Mouse (Mus musculus): ENCODE results near the gene Trim15.

Trim15 gene

GRCm38 (mm10) chr17:36869284-36869954 lies 2.4 kb upstream of the Trim15 start, which contains the start of gene Trim10:
Gene Trim10, plus strand, starts transcription at chr17:36869574.
- peak; percentile 92 for DNase-seq

DNA sequence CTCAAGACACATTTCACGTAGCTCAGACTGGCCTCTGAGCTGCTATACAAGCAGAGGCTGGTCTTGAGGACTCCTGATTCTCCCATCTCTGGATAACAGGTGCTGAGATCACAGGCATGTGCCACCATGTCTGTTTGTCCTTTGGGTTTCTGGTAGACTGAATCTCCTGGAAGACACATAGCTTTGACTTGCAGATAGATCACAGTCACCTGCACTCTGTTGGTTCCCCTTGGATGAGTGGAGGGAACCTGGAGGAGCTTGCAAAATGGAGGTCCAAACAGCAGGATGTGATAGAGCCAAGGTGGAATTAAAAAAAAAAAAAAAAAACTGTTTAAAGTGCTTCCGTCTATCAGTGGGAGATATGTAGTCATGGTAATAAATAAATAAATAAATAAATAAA lies 1.8 kb upstream of the Trim15 start:
- no peak for DNase-seq

DNA sequence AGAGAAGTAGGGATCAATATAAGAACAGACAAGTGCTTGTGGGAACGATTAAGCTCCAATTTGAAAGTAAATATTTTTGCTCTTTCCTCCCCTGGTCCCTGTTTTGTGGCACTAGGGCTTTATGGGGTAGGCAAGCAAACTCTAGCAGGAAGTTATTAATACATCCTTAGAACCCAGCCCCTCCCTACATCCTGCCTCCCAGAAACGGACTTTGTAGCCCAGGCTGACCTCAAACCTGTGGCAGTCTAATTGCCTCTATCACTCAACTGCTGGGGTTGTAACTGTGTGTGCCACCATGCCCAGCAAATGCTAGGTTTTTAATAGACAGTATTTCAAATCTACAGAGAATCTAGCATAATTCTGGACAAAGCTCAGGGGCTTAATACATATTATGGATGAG lies 5.3 kb downstream of the Trim15 start:
- DNase-seq, result no peak

DNA sequence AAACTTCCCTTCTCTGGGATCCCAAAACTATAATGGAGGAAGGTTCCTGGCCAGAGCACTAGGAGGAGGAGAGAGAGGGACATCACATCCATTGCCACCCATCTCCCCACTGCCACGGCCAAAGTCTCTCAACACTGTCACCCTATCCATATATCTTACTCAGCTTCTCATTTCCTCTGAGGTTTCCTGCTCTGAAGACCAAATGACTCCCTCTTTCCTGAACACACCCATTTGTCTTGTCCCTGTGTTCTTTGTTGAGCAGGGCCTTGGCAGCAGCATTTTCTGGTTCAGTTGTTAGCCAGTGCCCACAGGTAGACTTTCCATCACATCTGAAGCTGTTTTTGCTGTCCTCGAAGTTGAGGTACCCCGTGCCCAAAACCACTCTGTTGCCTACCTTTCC lies 8.8 kb downstream of the Trim15 start:
- DNase-seq, result no peak

- DNase-seq, result no peak
These were observed 10.8 kb downstream of the Trim15 start for GRCm38 (mm10) chr17:36856236-36856635.

DNA sequence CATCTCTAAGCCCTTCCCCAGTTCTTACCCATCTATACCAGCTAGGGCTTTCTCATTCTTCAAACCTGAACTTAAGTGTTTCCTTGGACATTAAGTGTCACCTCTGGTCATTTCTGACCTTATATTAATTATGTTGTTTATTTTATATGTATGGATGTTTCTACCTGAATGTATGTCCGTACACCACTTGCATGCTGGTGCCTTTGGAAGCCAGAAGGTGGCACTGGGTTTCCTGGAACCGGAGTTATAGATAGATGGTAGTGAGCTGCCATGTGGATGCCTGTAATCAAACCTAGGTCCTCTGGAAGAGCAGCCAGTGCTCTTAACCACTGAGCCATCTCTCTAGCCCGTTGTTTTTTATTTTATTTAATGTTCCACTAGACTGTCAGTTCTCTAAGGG lies 11.5 kb downstream of the Trim15 start:
- peak; percentile 32 for DNase-seq

GRCm38 (mm10) chr17:36851627-36852026 lies 15.4 kb downstream of the Trim15 start:
- no peak for DNase-seq

GRCm38 (mm10) chr17:36851200-36851599 lies 15.8 kb downstream of the Trim15 start:
- DNase-seq, result no peak

- DNase-seq, result no peak
These were observed 17.0 kb downstream of the Trim15 start for GRCm38 (mm10) chr17:36849992-36850391.

DNA sequence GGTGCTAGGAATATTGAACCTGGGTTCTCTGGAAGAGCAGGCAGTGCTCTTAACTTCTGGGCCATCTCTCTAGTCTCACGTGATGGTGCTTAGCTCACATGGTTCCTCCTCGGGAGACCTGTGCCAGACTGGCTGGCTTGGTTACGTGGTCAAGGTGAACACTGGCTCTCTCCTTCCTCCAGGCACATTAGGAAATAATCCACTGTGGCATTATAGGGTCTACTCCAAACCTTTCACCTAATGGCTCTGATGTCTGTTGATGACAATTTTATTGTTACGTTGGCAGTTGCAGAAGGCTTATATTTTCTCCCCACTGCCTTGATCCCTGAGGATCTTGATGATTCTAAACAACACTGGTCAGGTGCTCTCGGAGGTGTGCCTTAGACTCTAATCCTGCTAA lies 18.1 kb downstream of the Trim15 start:
- DNase-seq, result no peak

GRCm38 (mm10) chr17:36844725-36845124 lies 22.3 kb downstream of the Trim15 start:
- no peak for DNase-seq

- DNase-seq, result peak; percentile 61
These were observed 22.7 kb downstream of the Trim15 start for GRCm38 (mm10) chr17:36844286-36844719.

DNA sequence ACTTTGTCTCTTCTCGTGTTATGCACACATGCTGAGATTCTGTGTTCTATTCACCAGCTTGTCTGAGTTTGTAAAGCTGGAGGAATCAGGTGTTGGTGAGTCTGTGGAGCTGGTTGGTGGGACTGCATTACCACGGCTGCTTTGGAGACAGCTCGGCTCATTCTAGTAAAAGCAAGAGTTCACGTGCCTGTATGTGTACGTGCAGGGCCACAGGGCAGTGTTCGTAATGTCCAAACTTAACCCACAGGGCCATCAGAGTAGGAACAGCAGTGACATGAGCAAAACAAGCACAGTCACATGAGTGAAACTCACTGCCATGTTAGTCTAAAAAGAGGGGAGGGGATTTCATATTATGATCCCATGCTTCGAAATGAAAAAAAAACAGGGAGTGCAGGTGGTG lies 23.3 kb downstream of the Trim15 start:
- no peak for DNase-seq

DNA sequence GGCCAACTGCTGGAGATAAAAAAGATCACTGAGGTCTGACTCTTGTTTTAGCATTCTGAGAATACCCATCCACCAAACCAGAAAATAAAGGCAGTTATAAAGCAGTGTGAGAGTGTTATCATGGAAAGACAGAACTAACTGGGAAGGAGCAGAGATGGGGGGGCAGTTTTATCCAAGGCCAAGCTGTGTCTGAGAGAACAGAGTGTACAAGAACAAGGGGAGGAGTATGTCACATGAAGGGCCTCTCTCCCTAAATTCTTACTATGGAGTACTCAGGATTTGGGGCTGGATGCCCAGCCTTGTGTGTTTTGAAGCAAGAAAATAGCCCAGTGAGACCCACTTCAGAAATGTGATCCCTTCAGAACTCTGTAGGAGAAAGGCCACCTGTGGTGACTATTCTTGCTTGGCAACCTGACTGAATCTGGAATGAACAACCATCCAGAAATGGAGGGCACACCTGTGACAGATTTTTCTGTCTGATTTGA lies 26.0 kb downstream of the Trim15 start:
- no peak for DNase-seq

- no peak for DNase-seq
These were observed 27.1 kb downstream of the Trim15 start for GRCm38 (mm10) chr17:36839931-36840330.

- DNase-seq, result no peak
These were observed 28.0 kb downstream of the Trim15 start for GRCm38 (mm10) chr17:36839001-36839400.

GRCm38 (mm10) chr17:36836874-36837647 lies 29.9 kb downstream of the Trim15 start, which contains the start of gene Trim26:
Gene Trim26, plus strand, starts transcription at chr17:36837134.
- peak; percentile 95 for DNase-seq

- no peak for DNase-seq
These were observed 30.6 kb downstream of the Trim15 start for GRCm38 (mm10) chr17:36836427-36836812.

- DNase-seq, result peak; percentile 81
These were observed 31.2 kb downstream of the Trim15 start for GRCm38 (mm10) chr17:36835591-36836426.

GRCm38 (mm10) chr17:36832694-36833093 lies 34.3 kb downstream of the Trim15 start:
- DNase-seq, result no peak

DNA sequence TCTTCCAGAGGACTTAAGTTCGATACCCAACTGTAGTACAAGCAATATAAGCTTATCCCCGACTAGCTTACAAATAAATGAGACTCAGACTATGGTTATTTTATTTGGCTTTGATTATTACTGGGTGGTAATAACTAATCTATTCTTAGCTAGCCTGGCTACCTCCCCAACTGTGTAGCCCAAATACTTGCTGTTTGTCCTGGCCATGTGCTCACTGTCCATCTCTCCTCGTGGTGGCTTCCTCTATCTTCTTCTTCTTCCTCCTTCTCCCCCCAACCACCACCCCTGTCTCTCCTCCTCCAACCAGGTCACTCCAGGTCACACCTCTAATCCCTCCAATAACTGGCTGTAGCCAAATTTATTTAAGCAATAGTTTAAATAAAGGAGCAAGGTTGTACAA lies 36.5 kb downstream of the Trim15 start:
- DNase-seq, result no peak

DNA sequence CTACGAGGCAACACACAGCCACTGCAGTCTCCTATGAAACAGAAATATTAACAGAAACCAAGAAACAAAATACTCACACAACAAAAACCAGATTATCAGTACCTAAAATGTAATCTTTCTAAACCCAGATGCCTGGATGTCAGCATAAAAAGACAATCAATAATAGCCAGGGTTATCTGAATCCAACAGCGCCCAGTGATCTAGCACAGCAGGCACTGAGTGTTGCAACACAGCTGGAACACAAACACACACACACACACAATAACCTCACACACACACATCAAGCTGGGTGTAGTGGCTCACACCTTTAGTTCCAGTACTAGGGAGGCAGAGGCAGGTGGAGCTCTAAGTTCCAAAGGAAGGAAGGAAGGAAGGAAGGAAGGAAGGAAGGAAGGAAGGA lies 38.5 kb downstream of the Trim15 start:
- DNase-seq, result no peak

DNA sequence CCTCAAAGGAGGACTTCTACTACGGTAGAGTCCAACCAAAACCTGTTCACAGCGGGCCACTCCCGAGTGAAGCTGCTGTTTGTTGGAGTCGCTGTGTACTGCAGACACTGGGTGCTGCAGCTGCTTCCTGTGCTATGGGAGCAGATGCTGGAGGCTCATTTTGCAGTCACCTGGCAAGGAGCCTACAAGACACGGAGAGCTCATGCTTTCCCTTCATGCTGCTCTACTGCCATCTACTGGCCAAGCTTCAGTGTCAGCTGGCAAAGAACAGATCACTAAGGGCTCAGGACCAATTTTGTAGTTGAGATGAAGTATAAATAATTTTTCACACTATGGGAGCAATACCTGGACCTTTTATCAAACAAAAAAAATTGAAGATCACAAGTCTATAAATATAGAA lies 41.0 kb downstream of the Trim15 start:
- peak; percentile 74 for DNase-seq
